Mouse (Mus musculus): ENCODE data around the gene Git1.
A peak's percentile ranks its signal among the peaks of the same experiment; 100 is the strongest.

The Git1 gene

DNA sequence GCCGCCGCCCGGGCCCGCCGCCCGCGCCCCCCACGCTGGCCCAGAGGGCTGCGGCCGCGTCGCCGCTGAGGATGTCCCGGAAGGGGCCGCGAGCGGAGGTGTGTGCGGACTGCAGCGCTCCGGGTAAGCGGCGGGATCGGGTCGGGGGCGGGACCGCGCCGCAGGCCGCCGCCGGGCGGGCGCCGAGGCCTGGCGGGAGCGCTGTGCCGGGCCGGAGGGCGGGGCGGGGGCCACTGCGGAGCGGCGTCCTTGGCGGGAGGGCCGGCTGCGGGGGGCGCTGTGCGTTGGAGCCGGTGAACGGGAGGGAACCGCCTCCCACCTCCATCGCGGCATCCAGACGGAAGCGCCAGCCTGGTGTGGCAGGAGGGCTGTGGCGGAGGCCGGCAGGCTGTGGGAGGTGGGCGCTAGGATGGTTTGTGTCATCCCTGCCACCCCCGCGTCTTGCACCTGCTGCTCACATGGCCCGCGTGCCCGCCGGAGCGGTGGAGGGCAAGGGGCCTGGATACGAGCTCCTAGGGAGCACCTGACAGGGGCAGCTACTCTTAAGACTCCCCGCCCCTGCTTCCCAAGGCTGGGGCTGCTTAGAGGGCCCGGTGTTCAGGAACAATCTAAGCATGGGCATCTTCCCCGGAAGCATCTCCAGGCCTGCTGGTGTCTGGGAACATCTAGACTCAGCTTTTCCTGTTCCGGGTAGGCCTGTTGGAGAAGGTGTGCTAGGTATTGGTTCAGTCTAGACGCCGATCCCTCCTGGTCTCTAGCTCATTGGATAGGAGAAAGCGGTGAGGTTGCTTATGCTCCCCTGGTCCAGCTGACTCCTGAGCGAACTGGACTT lies at the start of gene Git1:
Gene Git1 (plus strand): TSS at position 51 of the 832 bp plus-strand sequence.
- DNase-seq (ENCODE audit: low read depth in 1 of 2, low spot score in 2 of 2) = no peak

DNA sequence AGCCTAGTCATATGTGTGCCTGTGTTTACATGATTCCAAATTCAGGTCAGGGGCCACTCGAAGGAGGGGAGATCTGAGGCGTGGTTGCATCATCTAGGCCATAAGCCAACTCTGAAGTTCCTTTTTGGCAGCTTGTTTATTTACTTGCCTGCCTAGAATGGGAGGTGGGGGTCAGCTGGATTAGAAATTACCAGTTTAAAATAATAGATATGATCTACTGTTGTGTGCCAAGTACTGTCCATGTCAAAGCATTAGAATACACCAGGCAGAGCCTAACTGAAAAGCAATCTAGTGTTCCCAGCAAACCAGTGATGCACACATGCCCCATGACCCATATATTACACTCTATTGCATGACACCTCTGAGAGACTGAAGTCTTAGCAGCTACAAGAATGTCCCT lies 48.4 kb upstream of the Git1 start:
- DNase-seq (ENCODE audit: low read depth in 1 of 2, low spot score in 2 of 2) = no peak

DNA sequence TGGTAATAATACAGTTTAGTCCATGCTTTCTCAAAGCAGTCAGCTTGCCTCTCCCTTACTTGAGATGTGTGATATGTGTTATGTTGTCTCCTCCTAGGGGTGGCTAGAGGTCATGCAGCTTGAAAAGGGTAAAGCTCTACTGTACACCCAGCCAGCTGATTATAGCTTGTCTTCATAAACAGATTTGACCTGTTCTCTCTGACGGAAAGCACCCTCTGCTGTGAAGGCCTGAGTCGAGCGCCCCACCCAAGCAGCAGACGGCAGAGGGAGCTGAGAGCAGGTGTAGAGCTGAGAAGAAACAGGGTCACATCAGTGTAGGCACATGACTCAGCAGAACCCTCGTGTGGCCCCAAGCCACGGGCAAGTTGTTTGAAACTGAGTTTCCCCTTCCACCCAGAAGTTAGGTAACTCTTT lies 46.7 kb upstream of the Git1 start:
- DNase-seq (ENCODE audit: low read depth in 1 of 2, low spot score in 2 of 2) = peak; percentile 18 to 31

DNA sequence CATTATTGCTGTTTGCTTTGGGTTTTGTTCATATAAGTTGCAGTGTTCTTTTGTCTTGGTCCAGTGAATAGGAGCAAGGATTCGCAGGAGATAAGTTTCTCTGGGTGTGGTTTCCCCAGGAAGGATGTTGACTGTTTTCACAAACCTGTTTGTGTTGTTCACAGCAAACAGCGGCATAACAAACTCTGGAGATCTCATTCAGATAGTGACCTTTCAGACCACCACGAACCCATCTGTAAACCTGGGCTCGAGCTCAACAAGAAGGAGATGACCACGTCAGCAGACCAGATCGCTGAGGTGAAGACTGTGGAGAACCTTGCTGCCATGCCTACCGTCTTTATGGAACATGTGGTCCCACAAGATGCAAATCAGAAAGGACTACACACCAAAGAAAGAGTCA lies 44.1 kb upstream of the Git1 start:
- no peak for DNase-seq (ENCODE audit: low read depth in 1 of 2, low spot score in 2 of 2)

GRCm38 (mm10) chr11:77451670-77452069 lies 41.7 kb upstream of the Git1 start:
- no peak for DNase-seq (ENCODE audit: low read depth in 1 of 2, low spot score in 2 of 2)

GRCm38 (mm10) chr11:77453388-77453787 lies 40.0 kb upstream of the Git1 start:
- DNase-seq (ENCODE audit: low read depth in 1 of 2, low spot score in 2 of 2) = no peak

GRCm38 (mm10) chr11:77455770-77456510 lies 37.4 kb upstream of the Git1 start:
- DNase-seq (ENCODE audit: low read depth in 1 of 2, low spot score in 2 of 2) = no peak

DNA sequence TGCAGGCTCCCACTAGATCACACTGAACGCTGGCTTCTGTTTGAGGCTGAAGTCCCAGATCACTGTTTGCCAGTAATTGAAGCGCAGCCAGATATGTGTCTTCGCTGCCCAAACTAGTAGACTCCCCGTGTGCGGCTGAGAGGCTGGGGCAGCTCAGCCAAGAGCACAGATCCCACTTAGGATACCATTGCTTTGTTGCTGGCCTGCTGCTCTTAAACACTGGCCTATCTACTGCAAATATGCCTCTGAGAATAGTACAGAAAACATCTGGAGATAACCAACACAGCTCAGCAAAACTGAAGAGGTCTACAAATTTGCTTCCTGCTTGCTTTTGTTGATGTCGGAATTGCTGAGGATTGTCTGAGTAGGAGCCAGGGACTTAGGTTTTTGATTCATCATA lies 36.5 kb upstream of the Git1 start:
- DNase-seq (ENCODE audit: low read depth in 1 of 2, low spot score in 2 of 2) = no peak

- no peak for DNase-seq (ENCODE audit: low read depth in 1 of 2, low spot score in 2 of 2)
Observed at GRCm38 (mm10) chr11:77461856-77462255, 31.5 kb upstream of the Git1 start.

- DNase-seq (ENCODE audit: low read depth in 1 of 2, low spot score in 2 of 2) = peak; percentile 11 to 18
Observed at GRCm38 (mm10) chr11:77462283-77463100, 30.9 kb upstream of the Git1 start, which contains the start of gene Coro6. Gene Coro6 (plus strand): TSS chr11:77462411.

- DNase-seq (ENCODE audit: low read depth in 1 of 2, low spot score in 2 of 2) = no peak
Observed at GRCm38 (mm10) chr11:77463101-77463445, 30.3 kb upstream of the Git1 start.

- no peak for DNase-seq (ENCODE audit: low read depth in 1 of 2, low spot score in 2 of 2)
Observed at GRCm38 (mm10) chr11:77463786-77464185, 29.6 kb upstream of the Git1 start.

DNA sequence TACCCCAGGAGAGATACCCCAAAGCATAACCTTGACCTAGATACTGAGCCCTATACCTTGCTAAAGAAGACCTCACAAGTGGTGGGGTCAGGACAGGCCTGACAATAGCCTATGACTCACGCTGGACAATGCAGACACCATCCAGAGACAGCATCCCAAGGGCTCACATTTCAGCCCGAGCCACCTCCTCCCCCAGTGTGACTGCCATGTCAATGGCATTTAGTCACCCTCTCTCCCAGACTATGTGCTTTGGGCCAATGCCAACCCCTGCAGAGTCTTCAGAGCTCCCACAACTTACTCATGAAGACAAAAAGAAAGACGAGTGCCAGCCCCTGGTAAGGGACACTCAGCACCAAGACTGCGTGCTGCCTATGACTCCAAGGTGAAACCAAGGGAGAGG lies 28.7 kb upstream of the Git1 start:
- no peak for DNase-seq (ENCODE audit: low read depth in 1 of 2, low spot score in 2 of 2)

- DNase-seq (ENCODE audit: low read depth in 1 of 2, low spot score in 2 of 2) = no peak
Observed at GRCm38 (mm10) chr11:77465111-77465510, 28.3 kb upstream of the Git1 start.

GRCm38 (mm10) chr11:77466544-77466943 lies 26.8 kb upstream of the Git1 start:
- no peak for DNase-seq (ENCODE audit: low read depth in 1 of 2, low spot score in 2 of 2)

GRCm38 (mm10) chr11:77467157-77467556 lies 26.2 kb upstream of the Git1 start:
- DNase-seq (ENCODE audit: low read depth in 1 of 2, low spot score in 2 of 2) = peak in 1 of 2 experiments; percentile 69

DNA sequence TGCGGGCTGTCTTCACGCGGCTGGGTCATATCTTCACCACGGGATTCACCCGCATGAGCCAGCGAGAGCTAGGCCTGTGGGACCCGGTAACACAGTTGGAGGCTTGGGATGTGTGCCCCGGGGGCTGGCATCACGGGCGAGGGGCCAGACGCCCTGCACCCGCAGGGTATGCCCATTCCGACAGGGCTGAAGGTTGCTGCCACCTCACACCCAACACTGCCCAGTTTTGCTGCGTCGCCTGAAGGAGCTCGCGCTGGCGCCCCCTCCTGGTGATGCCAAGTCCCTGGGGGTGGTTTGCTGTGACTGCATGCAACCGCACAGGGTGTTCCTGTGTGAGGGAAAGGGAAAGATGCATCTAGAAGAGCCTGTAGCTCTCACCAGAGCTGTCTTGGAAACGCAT lies 25.6 kb upstream of the Git1 start:
- DNase-seq (ENCODE audit: low read depth in 1 of 2, low spot score in 2 of 2) = peak; percentile 62 to 71

- no peak for DNase-seq (ENCODE audit: low read depth in 1 of 2, low spot score in 2 of 2)
Observed at GRCm38 (mm10) chr11:77468397-77468796, 25.0 kb upstream of the Git1 start.

DNA sequence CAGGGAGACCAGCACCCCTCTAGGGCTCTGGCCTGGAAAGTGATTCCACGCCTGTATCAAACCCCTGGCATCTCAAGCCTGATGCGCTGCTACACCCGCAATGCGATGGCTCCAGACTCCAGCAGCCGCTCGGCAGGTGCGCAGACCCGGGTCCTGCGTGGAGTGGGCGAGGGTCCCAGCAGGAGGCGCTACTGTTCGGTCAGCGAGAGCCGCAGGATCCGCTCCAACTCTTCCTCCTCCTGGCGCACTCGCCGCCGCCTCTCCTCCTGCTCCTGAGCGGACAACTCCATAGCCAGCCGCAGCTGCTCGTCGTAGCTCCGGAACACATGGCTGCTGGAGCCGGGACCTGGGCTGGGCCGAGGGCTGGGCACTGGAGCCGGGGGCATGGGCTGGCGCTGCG lies 22.0 kb upstream of the Git1 start:
- no peak for DNase-seq (ENCODE audit: low read depth in 1 of 2, low spot score in 2 of 2)

GRCm38 (mm10) chr11:77472775-77473174 lies 20.6 kb upstream of the Git1 start:
- DNase-seq (ENCODE audit: low read depth in 1 of 2, low spot score in 2 of 2) = no peak

DNA sequence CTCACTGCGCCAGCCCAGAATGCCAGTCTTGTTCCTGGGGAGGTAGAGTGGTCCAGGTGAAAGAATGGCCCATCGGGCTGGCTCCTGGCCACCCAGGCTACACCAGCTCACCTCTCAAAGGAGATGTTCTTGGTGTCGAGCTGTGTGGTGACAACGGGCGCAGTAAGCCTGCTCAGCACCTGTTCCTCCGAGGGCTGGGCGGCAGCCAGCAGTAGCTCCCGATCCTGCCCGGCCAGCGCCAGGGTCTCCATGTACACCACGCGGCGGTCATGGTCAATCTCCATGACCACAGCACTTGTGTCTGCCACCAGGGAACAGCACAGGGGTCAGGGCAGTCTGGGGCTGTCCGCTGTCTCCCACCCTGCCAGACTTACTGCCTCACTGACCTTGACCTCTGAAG lies 17.1 kb upstream of the Git1 start:
- DNase-seq (ENCODE audit: low read depth in 1 of 2, low spot score in 2 of 2) = no peak

GRCm38 (mm10) chr11:77476895-77477294 lies 16.5 kb upstream of the Git1 start:
- DNase-seq (ENCODE audit: low read depth in 1 of 2, low spot score in 2 of 2) = no peak

All from monocyte, adult 2 months (primary cell).